Comparison of ENCODE assay signal across 28 mouse cellular contexts in genomic region chr6:126310786-126311480, GRCm38 (mm10).
DNase-seq lines count a peak whose midpoint lies in the region; ATAC-seq and TF ChIP-seq lines count a peak whose summit lies in the region.
"Had no signal": no experiment of that assay in that cellular context is flagged by ENCODE, and none has a peak within 500 bp of the region (broad histone marks: within the 10 kb centered on the region; RNA-seq: fewer than 3 reads in every experiment).

No protein-coding gene starts in this region.

- no peak for ATAC-seq in kidney, embryonic 14.5 days (ENCODE audit: low FRiP score, low TSS enrichment)
- ATAC-seq in monocyte, adult 5-6 weeks (replicated peaks; ENCODE audit: insufficient number of reproducible peaks, low FRiP score, low TSS enrichment, poor library complexity, severe bottlenecking): no peak
- ATAC-seq: CD4-positive, CD25-positive, alpha-beta regulatory T cell, adult 4 months; forebrain, embryonic 16.5 days; inflammation-experienced regulatory T-cells, adult 6 months; liver, postnatal 0 days; lung, postnatal 0 days; midbrain, embryonic 16.5 days had no signal

- peak overlapping the region; percentile 61; the same call in 1 of the 2 replicates for H3K27ac ChIP-seq in kidney, embryonic 14.5 days (ENCODE audit: low read depth, low read length)
- no peak overlapping the region; the same call in 1 of the 2 replicates for H3K27ac ChIP-seq in ES-E14 (ENCODE audit: insufficient read depth, low read depth, low read length, poor library complexity, severe bottlenecking)
- H3K27ac ChIP-seq: embryonic facial prominence, embryonic 15.5 days; forebrain, embryonic 10.5 days; hindbrain, embryonic 13.5 days; limb, embryonic 12.5 days; macrophage; stomach, embryonic 15.5 days had no signal

- DNase-seq in kidney, adult 18-20 months: no peak
- DNase-seq in ES-E14 (ENCODE audit: low read depth, low spot score): peak; percentile 48
- DNase-seq in embryo, embryonic 11 days: peak; percentile 12
- peak; percentile 50 for DNase-seq in forelimb bud, embryonic 11.5 days (ENCODE audit: low read depth, low spot score)
- DNase-seq in adrenal gland, adult (ENCODE audit: inconsistent age in 2 of 2, low spot score in 1 of 2): no peak
- no peak for DNase-seq in T-cell, adult 2 months (ENCODE audit: low spot score)
- DNase-seq: adrenal gland, adult 8-10 months; cerebellum, adult 2 months; cerebellum, postnatal 25 days; gastrocnemius, postnatal 36 days; kidney, adult 9 months; liver, postnatal 0 days; thymus, adult 18-20 months; thymus, postnatal 36 days had no signal

- no peak overlapping the region for H3K4me3 ChIP-seq in kidney, embryonic 14.5 days (ENCODE audit: low read length)
- H3K4me3 ChIP-seq in ES-E14 (ENCODE audit: insufficient read depth in 1 of 2, low read depth in 1 of 2, low read length in 2 of 2, poor library complexity in 1 of 2, severe bottlenecking in 1 of 2): no peak overlapping the region
- H3K4me3 ChIP-seq: embryonic facial prominence, embryonic 15.5 days; forebrain, embryonic 10.5 days; hindbrain, embryonic 13.5 days; limb, embryonic 12.5 days; stomach, embryonic 15.5 days had no signal

- no peaks in the 10 kb centered on the region for H3K36me3 ChIP-seq in kidney, embryonic 14.5 days (ENCODE audit: control insufficient read depth, insufficient read depth, low read length)
- no peaks in the 10 kb centered on the region for H3K36me3 ChIP-seq in ES-E14 (ENCODE audit: control insufficient read depth, insufficient read depth, low read length, poor library complexity, severe bottlenecking)
- H3K36me3 ChIP-seq: embryonic facial prominence, embryonic 15.5 days; forebrain, embryonic 10.5 days; hindbrain, embryonic 13.5 days; limb, embryonic 12.5 days; stomach, embryonic 15.5 days had no signal

- no peak overlapping the region for H3K4me2 ChIP-seq in kidney, embryonic 14.5 days (replicated peaks; ENCODE audit: low read depth, low read length)
- H3K4me2 ChIP-seq: embryonic facial prominence, embryonic 15.5 days; hindbrain, embryonic 13.5 days; limb, embryonic 12.5 days; liver, embryonic 11.5 days; stomach, embryonic 15.5 days had no signal

- H3K4me1 ChIP-seq in kidney, embryonic 14.5 days (ENCODE audit: control insufficient read depth, insufficient read depth, low read length): no peaks in the 10 kb centered on the region
- peaks cover 0 to 7% of the 10 kb centered on the region in 2 experiments; a peak in 1 of 4 replicates for H3K4me1 ChIP-seq in ES-E14 (ENCODE audit: control insufficient read depth in 2 of 2, insufficient read depth in 2 of 2, low read length in 2 of 2, poor library complexity in 1 of 2)
- H3K4me1 ChIP-seq: hindbrain, embryonic 13.5 days; limb, embryonic 12.5 days; stomach, embryonic 15.5 days had no signal

- WGBS in kidney, embryonic 14.5 days: 64% methylated on average over 3 of the region's 3 CpGs

- H3K9ac ChIP-seq in kidney, embryonic 14.5 days (ENCODE audit: low read depth, low read length): no peak overlapping the region
- no peak overlapping the region for H3K9ac ChIP-seq in ES-E14 (ENCODE audit: insufficient read depth, low read depth, low read length, poor library complexity, severe bottlenecking)
- H3K9ac ChIP-seq: embryonic facial prominence, embryonic 15.5 days; hindbrain, embryonic 13.5 days; limb, embryonic 12.5 days; liver, postnatal 0 days; stomach, embryonic 15.5 days had no signal

- no peaks in the 10 kb centered on the region for H3K9me3 ChIP-seq in kidney, embryonic 14.5 days (ENCODE audit: control insufficient read depth, low read length)
- H3K9me3 ChIP-seq in ES-E14 (ENCODE audit: control insufficient read depth, insufficient read depth, low read depth, low read length): no peaks in the 10 kb centered on the region
- H3K9me3 ChIP-seq: embryonic facial prominence, embryonic 15.5 days; forebrain, embryonic 10.5 days; hindbrain, embryonic 13.5 days; limb, embryonic 12.5 days; stomach, embryonic 15.5 days had no signal

- no peaks in the 10 kb centered on the region for H3K27me3 ChIP-seq in kidney, embryonic 14.5 days (ENCODE audit: control insufficient read depth, insufficient read depth, low read length)
- H3K27me3 ChIP-seq: embryonic facial prominence, embryonic 15.5 days; hindbrain, embryonic 13.5 days; limb, embryonic 12.5 days; stomach, embryonic 15.5 days had no signal

- in situ Hi-C loops in ES-E14 (cut with MboI; ENCODE audit: low sequenced_read_pairs in 2 of 2, unreplicated experiment in 2 of 2): no loop called here

TF ChIP-seq in ES-E14, 5 proteins besides CTCF, POLR2A, EP300 and RAD21:
- TF ChIP-seq CHD2 (IDR thresholded peaks at IDR 0.05; ENCODE audit: low read depth, low read length) (0 out of 2 replicates have a peak, but pooled peaks have one; percentile 22), ZNF384 (IDR thresholded peaks at IDR 0.05; ENCODE audit: low read depth, low read length) (0 out of 2 replicates have a peak, but pooled peaks have one; percentile 23), MAFK (IDR thresholded peaks at IDR 0.05; ENCODE audit: insufficient read depth, low read depth, low read length) (peak; percentile 37; the same call in 1 of the 2 replicates), HCFC1 (IDR thresholded peaks at IDR 0.05; ENCODE audit: borderline replicate concordance, insufficient read depth, low read length) (no peak)

Comparison
In these comparisons a context has a peak if more than half of its experiments do, and no peak if none do; other contexts are left out.
1. DNase-seq: peak in ES-E14 (single experiment), embryo, embryonic 11 days (single experiment) and forelimb bud, embryonic 11.5 days (single experiment); none in kidney, adult 18-20 months (single experiment), adrenal gland, adult (0 of 2) and T-cell, adult 2 months (single experiment).